Mouse (Mus musculus) left cerebral cortex, adult 8-10 months (tissue): ENCODE measurements around the gene Elp6. TPM values are rescaled to one million over a fixed set of nuclear protein-coding genes. Genes with fewer than 3 reads are reported as not detected.
A peak's percentile ranks its signal among the peaks of the same experiment; 100 is the strongest.
"Not testable (repeated sequence)": the region's sequence is repeated elsewhere in the genome, so short reads cannot be mapped to it uniquely, and the experiment has no call there.

ENCODE experiments used
- DNase-seq, 2 experiments: peaks; one replicate each; pipeline ENCODE4 v3.0.0; 2022; ENCODE audit warnings: low spot score in 2 of 2
- total RNA-seq, 4 experiments: library from RNA; stranded (reverse); gene quantifications; 2 replicates each; pipeline ENCODE4 v1.2.4; 2022

The Elp6 gene
- total RNA-seq, 4 experiments from 2014 or later, result 11.6 to 16.4 (median 14.1) TPM

GRCm38 (mm10) chr9:110315904-110316303 lies 10.9 kb downstream of the Elp6 start:
- DNase-seq, result no peak

GRCm38 (mm10) chr9:110316503-110316902 lies 11.5 kb downstream of the Elp6 start:
- no peak for DNase-seq

GRCm38 (mm10) chr9:110320769-110321168 lies 15.8 kb downstream of the Elp6 start:
- no peak for DNase-seq

- DNase-seq, result no peak
Measured at GRCm38 (mm10) chr9:110322972-110323371, 18.0 kb downstream of the Elp6 start.

GRCm38 (mm10) chr9:110324181-110324580 lies 19.2 kb downstream of the Elp6 start:
- no peak for DNase-seq

- no peak for DNase-seq
Measured at GRCm38 (mm10) chr9:110328178-110328577, 23.2 kb downstream of the Elp6 start.

- DNase-seq, result no peak
Measured at GRCm38 (mm10) chr9:110328946-110329630, 24.1 kb downstream of the Elp6 start.

- no peak for DNase-seq
Measured at GRCm38 (mm10) chr9:110329655-110330054, 24.7 kb downstream of the Elp6 start.

- no peak for DNase-seq
Measured at GRCm38 (mm10) chr9:110330341-110330740, 25.4 kb downstream of the Elp6 start.

- DNase-seq, result not testable (repeated sequence)
Measured at GRCm38 (mm10) chr9:110330913-110331312, 25.9 kb downstream of the Elp6 start.

GRCm38 (mm10) chr9:110333135-110333895 lies 28.3 kb downstream of the Elp6 start, which contains the start of gene Scap:
Gene Scap (plus strand): TSS chr9:110333288.
- DNase-seq, result peak; percentile 87 to 99

- DNase-seq, result no peak
Measured at GRCm38 (mm10) chr9:110333896-110334259, 28.9 kb downstream of the Elp6 start.

GRCm38 (mm10) chr9:110334849-110335248 lies 29.9 kb downstream of the Elp6 start:
- no peak for DNase-seq

- no peak for DNase-seq
Measured at GRCm38 (mm10) chr9:110340037-110340750, 35.2 kb downstream of the Elp6 start.

GRCm38 (mm10) chr9:110342008-110342407 lies 37.0 kb downstream of the Elp6 start:
- no peak for DNase-seq

GRCm38 (mm10) chr9:110343805-110344204 lies 38.8 kb downstream of the Elp6 start:
- no peak for DNase-seq

- DNase-seq, result no peak
Measured at GRCm38 (mm10) chr9:110345057-110345739, 40.2 kb downstream of the Elp6 start.

- no peak for DNase-seq
Measured at GRCm38 (mm10) chr9:110348899-110349298, 43.9 kb downstream of the Elp6 start.

GRCm38 (mm10) chr9:110350188-110350587 lies 45.2 kb downstream of the Elp6 start:
- DNase-seq, result no peak

- DNase-seq, result no peak
Measured at GRCm38 (mm10) chr9:110350612-110351011, 45.6 kb downstream of the Elp6 start.

- DNase-seq, result no peak
Measured at GRCm38 (mm10) chr9:110351350-110351749, 46.4 kb downstream of the Elp6 start.
